Comparison of ENCODE assay signal across 25 mouse cellular contexts in the genomic region with DNA sequence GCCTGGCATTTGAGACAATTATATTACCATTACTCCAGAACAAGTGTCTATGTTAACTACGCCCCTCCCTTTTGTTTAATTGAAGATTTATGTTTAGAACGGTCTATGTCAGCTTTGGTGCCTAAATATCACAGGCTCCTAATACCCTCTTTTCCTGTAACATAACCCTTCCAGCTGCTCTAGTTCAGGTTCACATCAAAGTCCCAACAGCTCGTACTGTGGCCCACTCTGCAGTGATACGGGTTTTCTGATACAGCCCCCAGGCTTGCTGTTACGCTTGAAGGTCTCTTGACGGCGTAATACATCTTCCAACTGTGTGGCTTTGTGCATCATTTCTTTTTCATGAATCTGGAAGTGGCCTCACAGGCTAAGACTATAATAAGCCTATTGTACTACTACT. TPM values are rescaled to one million over a fixed set of nuclear protein-coding genes. Genes with fewer than 3 reads are reported as not detected.
"Had no signal": no experiment of that assay in that cellular context is flagged by ENCODE, and none has a peak within 500 bp of the region (broad histone marks: within the 10 kb centered on the region; RNA-seq: fewer than 3 reads in every experiment).

No protein-coding gene starts in this region.

- DNase-seq: gastrocnemius, postnatal 14 days; gastrocnemius, postnatal 36 days; heart, adult 2 months; heart, postnatal 10 days; heart, postnatal 4 days; kidney, adult 18-20 months; kidney, adult 8-10 months; kidney, postnatal 10 days; kidney, postnatal 25 days; layer of hippocampus, adult 9-11 months; liver; liver, embryonic 13.5 days; liver, postnatal 0 days had no signal

- H3K4me2 ChIP-seq: heart, embryonic 12.5 days; hindbrain, embryonic 14.5 days; intestine, embryonic 15.5 days; limb, embryonic 12.5 days; liver, embryonic 11.5 days; liver, embryonic 13.5 days; liver, embryonic 15.5 days had no signal

- H3K4me1 ChIP-seq: intestine, embryonic 15.5 days; limb, embryonic 10.5 days; limb, embryonic 12.5 days; liver, embryonic 13.5 days; liver, embryonic 15.5 days had no signal

- H3K27ac ChIP-seq: heart, adult 2 months; hindbrain, embryonic 10.5 days; hindbrain, embryonic 14.5 days; intestine, embryonic 15.5 days; left cerebral cortex, adult 2 months; limb, embryonic 10.5 days; limb, embryonic 12.5 days; liver, embryonic 13.5 days; liver, embryonic 15.5 days had no signal

- H3K4me3 ChIP-seq: heart, adult 2 months; heart, embryonic 12.5 days; hindbrain, embryonic 10.5 days; intestine, embryonic 15.5 days; left cerebral cortex, adult 2 months; limb, embryonic 10.5 days; limb, embryonic 12.5 days; liver, embryonic 13.5 days; liver, embryonic 15.5 days had no signal

- H3K27me3 ChIP-seq: heart, embryonic 12.5 days; intestine, embryonic 15.5 days; limb, embryonic 12.5 days; liver, embryonic 13.5 days; liver, embryonic 15.5 days had no signal

- ATAC-seq: forebrain, embryonic 16.5 days; hindbrain, embryonic 16.5 days; inflammation-experienced regulatory T-cells, adult 6 months; liver, postnatal 0 days had no signal

- H3K9me3 ChIP-seq: heart, embryonic 12.5 days; hindbrain, embryonic 10.5 days; intestine, embryonic 15.5 days; limb, embryonic 10.5 days; limb, embryonic 12.5 days; liver, embryonic 13.5 days; liver, embryonic 15.5 days had no signal

- H3K9ac ChIP-seq: heart, embryonic 12.5 days; hindbrain, embryonic 14.5 days; intestine, embryonic 15.5 days; limb, embryonic 12.5 days; liver, embryonic 13.5 days; liver, embryonic 15.5 days; liver, postnatal 0 days had no signal

- H3K36me3 ChIP-seq: heart, embryonic 12.5 days; hindbrain, embryonic 10.5 days; intestine, embryonic 15.5 days; limb, embryonic 10.5 days; limb, embryonic 12.5 days; liver, embryonic 13.5 days; liver, embryonic 15.5 days had no signal

RNA-seq across cellular contexts. Expression of gene Tspan7, which starts 31.5 kb away (rescaled TPM):
- polyA plus RNA-seq: inflammation-experienced regulatory T-cells, adult 6 months had no signal
